Mouse (Mus musculus) erythroblast, adult 5-6 weeks (primary cell): Measurements from ENCODE around the gene AY074887. TPM values are rescaled to one million over a fixed set of nuclear protein-coding genes. Genes with fewer than 3 reads are reported as not detected.
A peak's percentile ranks its signal among the peaks of the same experiment; 100 is the strongest.
"Not testable (repeated sequence)": the region's sequence is repeated elsewhere in the genome, so short reads cannot be mapped to it uniquely, and the experiment has no call there.

Experiments
- ATAC-seq: replicated peaks from 2 replicates; pipeline ENCODE4 v1.8.0; 2016; ENCODE audit warnings: moderate number of reproducible peaks, mild to moderate bottlenecking, moderate TSS enrichment, inconsistent platforms; ENCODE audit not compliant: poor library complexity, low FRiP score, severe bottlenecking
- total RNA-seq, 2 experiments: library from RNA; stranded (forward) in 1 of 2; stranded (reverse) in 1 of 2; fragments of 150-400 nt in 1 of 2; fragments of 200-764, 138-1000 nt in 1 of 2; gene quantifications; 2 replicates each; pipeline versions ENCODE4 v1.2.3 to v1.2.4; 2015 to 2017; ENCODE audit warnings: low replicate concordance in 2 of 2

AY074887 gene
- total RNA-seq (2015; ENCODE audit: low replicate concordance) (not detected in 2 replicates), total RNA-seq (2017; ENCODE audit: low replicate concordance) (not detected in 2 replicates)

DNA sequence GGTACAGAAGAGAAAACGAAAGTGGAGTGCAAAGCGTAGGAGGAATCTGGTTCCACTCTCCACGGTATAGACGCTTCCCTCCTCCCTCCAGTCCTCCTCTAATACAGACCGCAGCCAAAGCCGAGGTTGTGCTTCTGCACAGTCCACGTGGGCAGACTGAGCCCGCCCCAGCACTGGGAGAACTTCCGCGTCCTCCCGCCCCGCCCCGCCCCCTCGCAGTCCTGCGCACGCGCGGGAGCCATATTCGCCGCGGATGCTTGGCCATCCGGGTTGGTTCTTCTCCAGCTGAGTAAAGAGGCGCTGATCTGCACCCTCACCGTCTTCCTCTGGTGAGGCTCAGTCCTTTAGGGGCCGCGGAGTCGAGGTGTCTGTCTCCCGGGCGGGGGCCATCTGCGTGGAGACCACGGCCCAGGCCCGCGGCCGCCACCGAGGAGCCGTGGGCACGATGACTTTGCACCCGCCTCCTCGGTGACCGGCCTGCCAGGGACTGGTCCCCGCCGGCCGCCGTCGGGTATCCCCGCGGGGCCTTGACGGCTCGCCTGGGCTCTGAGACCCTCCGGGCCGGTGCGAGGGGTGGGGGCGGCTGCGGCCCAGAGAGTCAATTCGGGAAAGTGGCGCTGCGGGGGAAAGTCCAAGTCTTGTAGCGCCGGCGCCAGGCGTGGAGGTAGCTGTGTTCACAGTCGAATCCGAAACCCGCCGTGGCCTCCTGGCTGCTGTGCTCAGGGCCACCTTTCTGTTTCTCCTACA, at the start of gene AY074887, which contains the start of gene Psma4:
Gene AY074887, minus strand, starts transcription at position 424 of the 747 bp plus-strand sequence.
Gene Psma4, plus strand, starts transcription at position 216 of the 747 bp plus-strand sequence.
- ATAC-seq = peak; percentile 95

DNA sequence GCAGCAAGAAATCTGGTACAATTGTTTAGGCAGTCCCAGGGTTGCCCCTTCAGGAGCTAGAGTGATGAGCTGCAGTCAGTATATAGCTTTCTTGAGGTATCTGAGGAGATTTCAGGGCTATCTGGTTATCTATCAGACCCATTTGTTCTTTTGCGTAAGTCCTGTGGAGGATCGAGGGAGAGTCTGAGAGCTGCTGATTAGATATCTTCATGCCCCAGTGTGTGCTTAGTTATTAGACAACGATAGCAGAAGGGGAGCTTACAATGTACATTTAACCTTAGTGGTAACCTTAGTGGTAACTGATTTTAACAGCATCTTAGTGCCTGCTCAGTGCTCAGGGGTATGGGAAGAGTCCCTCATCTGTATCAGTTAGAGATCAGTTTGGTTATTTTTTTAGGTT, 44.8 kb upstream of the AY074887 start:
- ATAC-seq = no peak

DNA sequence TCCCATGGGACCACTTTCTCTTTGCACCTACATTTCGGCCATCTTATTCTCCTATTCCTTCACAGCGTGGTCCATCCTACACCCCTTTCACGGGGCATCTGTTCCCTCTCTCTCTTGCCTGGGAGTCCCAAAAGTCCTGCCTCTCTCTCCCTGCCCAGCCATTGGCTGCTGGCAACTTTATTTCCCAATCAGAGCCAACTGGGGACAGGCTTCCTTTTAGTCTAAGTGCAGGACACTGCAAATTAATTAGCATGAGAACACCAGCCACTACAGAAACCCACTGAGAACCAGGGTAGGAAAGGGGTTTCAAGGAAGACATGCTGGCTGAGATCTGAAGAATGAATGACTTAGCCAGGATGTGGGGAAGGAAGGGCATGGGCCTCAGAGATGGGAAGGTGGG, 43.6 kb upstream of the AY074887 start:
- ATAC-seq = no peak

DNA sequence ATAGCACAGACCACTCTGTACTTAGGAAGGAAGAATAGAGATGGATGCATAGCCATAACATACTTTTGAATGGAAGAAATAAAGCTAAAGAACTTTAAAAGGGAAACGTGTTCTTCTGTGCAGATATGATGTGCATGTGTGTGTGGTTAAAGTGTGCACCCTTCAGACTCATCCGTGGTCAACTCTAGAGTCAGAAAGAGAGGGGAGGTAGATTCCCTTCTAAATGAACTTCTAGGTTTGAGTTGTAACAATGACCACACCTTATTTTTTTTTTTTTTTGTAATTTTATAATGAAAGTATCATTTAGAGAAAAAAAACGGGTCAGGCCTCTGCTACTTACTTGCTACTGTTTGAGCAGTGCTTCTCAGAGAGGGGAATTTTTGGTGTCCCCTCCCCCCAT, 39.6 kb upstream of the AY074887 start:
- no peak for ATAC-seq

DNA sequence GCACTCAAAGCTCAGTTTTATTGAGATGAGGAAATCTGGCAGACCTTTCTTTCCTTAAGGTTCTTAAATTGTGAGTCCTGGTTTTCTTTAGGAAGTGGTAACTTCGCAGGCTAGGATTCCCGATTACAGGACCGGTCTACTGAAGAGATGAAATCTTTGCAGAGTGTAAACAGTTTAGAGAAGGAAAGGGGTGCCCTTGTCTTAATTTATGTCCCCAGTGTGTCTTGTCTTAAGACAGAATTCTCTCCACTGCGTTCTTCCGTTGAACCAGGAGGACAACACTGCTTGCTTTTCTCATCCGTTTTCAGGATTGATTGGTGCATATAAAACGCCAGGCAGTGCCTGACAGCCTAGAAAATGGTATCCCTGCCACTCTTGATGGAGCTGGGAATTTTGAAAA, 31.6 kb upstream of the AY074887 start:
- ATAC-seq = no peak

DNA sequence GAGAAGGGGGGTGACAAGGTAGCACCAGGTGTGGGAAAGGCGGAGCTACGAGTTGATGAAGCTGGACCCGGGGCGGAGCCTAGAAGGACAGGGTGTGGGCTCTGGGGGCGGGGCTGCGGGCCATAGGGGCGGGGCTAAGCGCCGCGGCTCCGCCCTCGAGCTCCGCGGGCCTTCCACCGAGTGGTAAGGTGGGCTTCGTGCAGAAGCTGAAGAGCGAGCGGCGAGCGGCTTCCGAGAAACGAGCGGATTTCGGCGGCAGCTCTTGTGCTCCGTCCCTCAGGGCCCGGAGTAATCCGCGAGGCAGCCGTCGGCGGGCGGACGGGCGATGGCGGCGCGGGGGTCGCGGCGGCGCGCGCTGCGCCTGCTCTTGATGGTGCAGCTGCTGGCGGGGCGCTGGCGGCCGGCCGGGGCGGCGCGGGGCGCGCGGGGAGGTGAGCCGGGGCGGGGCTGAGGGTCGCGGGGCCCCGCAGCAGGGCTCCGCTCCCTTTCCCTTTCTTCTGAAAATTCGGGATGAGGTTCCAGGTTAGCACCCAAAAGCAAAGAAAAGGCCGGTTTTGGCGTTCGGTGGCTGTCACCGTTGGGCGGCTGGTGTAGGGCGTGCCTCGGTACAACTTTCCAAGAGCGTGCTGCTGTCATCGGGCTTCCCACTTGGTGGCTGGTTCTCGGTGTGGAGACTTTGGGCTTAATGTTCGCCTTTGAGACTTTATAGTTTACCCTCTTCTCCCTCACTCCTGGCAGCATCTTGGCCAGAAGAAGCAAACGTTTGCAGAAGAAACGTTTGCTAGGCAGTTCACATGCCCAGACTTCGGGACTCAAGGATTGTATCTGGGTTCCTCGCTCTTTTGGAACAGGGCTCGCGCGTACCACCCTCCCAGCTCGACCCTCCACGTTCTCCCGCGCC, 30.7 kb upstream of the AY074887 start:
- no peak for ATAC-seq

DNA sequence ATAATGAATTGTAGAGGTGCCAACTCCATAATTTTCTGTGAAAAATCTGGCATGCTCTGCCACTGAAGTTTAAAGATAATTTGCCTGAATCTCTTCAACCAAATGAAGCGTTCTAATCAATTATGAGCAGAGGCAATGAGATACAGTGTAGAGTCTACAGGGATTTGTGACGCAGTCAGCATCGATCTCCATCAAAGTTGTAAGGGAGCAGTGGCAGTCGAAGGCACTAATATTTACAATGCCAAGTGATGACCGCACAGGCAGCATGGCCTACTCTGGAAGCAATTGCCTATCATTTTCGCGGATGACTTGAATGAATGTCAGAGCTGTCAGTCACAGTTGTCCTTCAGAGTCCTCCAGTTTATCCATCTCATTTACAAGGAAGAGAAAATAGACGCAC, 29.9 kb upstream of the AY074887 start, which contains the start of gene Chrna5:
Gene Chrna5, plus strand, starts transcription at position 207 of the 400 bp plus-strand sequence.
- ATAC-seq = no peak

DNA sequence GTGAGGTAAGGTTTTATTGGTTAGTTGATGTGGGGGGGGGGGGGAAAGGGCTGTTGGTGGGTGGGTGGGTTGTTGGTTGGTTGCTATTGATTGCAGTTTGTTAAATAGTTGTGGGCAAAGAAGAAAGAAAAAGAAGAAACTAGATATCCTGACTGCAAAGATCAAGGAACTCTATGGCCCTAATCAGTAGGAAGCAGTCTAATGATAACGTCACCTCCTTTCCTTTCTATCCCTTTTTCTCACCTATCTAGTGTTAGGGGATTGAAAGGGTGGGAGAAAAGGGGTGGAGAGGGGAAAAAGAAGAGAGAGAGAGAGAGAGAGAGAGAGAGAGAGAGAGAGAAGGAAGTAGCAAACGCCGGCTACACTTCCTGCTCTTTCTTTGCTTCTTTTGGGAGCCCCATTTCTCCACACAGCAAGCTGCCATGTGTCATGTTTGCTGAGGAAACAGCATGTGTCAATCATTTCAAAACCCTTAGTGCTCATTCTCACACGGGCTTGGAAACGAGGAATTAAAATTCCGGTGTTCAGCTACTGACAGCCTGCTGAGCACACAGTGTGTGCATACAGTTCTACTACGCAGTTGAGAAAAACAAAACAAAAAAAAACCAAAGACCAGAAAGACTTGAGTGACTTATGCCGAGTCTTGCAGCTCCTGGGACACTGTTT, 19.3 kb upstream of the AY074887 start:
- ATAC-seq = no peak

DNA sequence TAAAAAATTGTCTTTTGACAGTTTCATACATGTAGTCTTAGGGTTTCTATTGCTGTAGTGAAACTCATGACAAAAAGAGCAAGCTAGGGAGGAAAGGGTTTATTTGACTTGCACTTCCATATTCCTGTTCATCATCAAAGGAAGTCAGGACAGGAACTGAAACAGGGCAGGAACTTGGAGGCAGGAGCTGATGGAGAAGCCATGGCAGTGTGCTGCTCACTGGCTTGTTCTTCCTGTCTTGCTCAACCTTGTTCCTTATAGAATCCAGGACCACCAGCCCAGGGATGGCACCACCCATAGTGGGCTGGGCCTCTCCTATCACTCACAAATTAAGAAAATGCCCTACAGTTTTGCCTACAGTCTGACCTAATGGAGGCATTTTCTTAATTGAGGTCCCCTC, 12.9 kb upstream of the AY074887 start:
- no peak for ATAC-seq

DNA sequence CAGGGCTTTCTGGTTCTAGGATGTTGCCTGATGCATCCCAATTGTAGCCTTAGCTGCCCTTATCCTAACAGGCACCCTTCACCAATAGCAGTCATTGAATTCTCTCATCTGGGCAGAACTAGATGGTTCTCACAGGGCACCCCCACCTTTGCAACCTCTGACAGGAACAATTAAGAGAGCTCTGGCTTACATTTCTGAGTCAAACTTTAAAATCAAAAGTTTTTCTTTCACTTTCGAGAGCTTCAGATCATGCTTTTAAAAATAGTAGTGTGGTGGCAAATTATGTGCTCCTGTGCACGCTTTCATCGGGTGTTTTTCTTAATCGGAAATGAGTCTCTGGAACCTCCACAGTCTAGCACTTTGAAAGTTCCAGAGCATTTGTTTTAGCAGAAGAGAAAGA, 10.3 kb upstream of the AY074887 start:
- no peak for ATAC-seq

DNA sequence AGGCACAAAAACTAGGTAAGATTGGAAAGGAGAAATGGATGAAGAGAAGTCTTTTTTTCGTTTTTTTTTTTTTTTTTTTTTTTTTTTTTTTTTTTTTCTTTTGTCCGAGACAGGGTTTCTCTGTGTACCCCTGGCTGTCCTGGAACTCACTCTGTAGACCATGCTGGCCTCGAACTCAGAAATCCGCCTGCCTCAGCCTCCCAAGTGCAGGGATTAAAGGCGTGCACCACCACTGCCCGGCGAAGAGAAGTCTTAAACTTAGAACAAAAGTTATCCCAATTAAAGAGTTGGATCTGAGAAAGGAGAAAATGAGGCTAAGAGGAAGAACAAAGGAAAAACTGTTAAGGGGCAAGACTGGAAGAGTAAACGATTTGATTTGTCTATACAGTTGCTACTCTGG, 636 bp downstream of the AY074887 start:
- not testable (repeated sequence) for ATAC-seq

DNA sequence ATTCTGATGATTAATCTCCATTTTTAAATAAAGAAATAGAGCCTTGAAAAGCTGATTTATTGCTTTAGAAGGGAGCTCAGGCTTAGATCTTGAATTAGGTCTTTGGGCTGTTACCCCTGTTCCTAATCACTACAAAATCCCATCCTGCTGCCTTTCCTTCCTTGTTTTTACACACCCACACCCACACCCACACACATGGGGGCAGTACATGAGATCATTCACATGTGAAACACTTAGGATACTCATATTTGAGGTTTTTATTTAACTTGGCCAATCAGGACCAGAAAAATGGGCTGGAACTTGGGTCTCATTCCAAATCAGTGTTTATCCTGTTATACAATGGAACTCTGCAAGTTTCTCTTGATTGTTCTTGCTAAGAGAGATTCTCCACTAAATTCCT, 1.3 kb downstream of the AY074887 start:
- ATAC-seq = no peak

DNA sequence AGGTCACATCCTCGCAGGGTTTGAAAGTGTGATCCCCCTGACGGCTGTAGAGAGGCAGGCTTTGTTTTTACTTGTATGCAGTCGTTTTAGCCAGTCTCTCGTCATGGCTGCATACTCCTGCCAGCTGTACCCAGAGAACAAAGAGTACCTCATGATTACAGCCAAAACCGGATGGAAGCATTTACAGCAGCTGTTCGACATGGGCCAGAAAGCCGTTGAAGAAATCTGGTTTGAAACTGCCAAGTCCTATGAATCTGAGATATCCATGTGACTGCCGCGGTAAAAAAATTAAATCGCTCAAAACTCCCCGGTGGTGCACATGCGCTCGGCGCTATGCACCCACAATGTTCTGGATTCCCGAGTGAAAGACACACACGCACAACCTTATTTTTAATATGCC, 4.5 kb downstream of the AY074887 start:
- no peak for ATAC-seq

DNA sequence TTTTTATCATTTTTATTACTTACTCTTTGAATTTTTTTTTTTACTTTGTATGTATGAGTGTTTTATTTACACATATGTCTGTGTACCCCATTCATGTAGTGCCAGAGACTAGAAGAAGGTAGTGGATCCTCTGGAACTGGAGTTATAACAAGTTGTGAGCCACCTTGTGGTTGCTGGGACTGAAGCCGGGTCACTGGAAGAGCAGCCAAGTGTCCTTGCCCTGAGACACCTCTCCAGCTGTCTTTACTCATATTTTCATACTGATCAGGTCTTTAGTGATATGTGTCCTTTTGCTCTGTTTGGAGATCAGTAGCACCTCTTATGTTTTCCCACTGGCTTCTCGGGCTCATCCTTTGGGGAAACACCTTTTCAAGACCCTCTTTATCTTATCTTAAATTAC, 6.3 kb downstream of the AY074887 start:
- ATAC-seq = no peak

DNA sequence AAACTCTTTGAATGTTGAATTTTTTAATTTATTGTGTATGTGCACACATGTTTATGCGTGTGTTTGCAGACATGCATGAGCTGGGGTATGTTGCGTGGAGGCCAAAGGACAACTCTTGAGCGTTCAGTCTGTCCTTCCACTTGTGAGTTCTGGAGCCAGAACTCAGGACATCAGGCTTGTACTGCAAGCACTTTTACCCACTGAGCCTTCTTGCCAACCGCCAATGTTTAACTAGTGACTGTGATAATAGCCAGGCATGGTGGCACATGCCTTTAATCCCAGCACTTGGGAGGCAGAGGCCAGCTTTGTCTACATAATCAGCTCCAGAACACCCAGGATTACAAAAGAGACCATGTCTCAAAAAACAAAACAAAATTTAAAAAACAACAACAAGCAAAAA, 8.7 kb downstream of the AY074887 start:
- ATAC-seq = no peak

DNA sequence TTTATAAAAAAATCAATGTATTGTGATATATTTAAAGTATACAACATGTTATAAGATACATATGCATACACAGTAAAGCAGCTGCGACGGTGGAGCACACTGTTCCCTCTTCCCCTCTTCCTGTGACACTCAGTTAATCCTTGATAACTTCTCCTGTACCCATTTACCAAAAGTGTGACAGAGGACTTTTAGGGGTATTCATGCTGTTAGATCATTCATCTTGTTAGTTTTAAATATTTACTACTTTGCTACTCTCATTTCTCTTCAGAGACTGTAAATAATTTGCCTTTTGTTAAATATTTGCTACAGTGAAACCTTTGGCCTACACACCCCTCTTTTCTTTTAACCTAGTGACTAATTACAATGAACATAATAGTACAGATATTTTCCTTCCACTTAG, 18.4 kb downstream of the AY074887 start:
- no peak for ATAC-seq

DNA sequence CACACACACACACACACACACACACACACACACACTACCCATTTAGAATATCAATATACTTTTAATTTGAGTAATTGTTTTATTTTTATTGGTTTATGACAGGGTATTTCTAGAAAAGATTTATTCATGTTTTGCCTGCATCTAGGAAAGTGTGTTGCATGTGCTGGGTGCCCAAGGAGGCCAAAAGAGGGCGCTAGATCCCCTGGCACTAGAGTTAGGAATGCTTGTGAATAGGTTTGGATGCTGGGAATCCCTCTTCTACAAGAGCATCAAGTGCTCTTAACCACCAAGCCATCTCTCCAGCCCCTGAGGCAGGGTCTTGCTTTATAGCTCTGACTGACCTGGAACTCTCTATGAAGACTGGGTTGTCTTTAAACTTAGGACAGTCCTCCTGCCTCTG, 19.0 kb downstream of the AY074887 start:
- no peak for ATAC-seq

DNA sequence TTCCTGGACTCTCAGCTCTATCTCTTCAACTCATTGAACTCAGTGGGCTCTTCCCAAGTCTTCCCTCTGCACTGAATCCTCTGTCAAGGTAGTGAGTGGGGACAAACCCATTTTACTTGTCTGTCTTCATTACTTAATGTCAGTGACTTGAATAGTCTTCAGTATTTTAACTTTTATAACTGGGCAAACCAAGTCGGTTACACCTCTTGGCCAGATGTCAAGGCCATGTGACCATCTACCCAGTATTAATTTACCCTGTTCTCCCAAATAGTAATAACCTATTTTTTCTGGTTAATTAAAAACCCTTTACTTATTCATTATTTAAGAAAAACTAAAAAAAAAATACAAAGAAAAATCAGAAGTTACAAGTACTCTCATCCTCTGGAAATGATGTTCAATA, 20.1 kb downstream of the AY074887 start:
- ATAC-seq = no peak

DNA sequence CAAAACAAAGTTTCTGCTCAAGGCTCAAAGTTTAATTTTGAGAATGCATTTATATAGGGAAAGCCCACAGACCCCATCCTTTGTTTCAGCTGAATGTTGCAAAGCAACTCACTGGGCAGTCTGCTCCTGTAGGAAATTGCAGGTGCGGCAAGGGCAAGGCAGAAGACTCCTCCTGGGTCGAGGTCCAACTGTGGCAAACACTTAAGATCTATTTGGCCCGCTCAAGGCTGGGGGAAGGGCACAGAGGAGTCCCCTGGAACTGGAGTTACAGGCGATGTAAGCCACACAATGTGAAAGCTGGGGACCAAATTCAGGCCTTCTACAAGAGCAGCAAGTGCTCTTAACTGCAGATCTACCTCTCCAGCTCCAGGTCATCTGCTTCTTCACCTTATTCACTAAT, 30.9 kb downstream of the AY074887 start:
- ATAC-seq = no peak

DNA sequence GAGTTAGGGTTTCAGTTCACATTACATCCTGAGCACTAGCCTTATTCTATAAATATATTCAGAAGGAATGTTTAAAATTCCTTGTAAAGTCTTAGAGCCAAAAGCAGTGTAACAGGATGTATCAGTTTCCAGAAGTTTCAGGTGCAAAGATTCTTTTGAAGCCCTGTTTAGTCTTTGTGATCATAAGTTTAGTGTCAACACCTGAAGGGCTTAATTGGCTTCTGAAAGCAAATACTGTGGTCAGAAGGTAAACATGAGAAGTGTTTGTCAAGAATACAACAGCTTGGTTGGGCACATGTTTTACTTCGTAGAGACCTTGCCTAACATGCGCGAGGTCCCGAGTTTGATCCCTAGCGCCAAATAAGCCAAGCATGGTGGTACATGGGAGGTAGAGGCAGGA, 32.0 kb downstream of the AY074887 start:
- no peak for ATAC-seq
